Mouse (Mus musculus): ENCODE measurements at regions not wholly inside any gene's neighbourhood (a gene's known extent, or its start where the extent isn't known, plus 50 kb on each side); places are given as distances from the start of the nearest gene placed in this dataset.

GRCm38 (mm10) chr19:60029720-60030119 lies 86.3 kb upstream of the Rab11fip2 start:
- Histone ChIP-seq H3K27me3 (ENCODE audit: control insufficient read depth, insufficient read depth, insufficient read length) (no peaks in the 10 kb centered on the region), H3K79me2 (ENCODE audit: control insufficient read depth, insufficient read depth) (no peaks in the 10 kb centered on the region), H3ac (ENCODE audit: control insufficient read depth, insufficient read length, low read depth) (no peak overlapping the region), H3K36me3 (ENCODE audit: control insufficient read depth, insufficient read depth) (no peaks in the 10 kb centered on the region), H3K4me3 (ENCODE audit: insufficient read depth, poor library complexity, severe bottlenecking) (no peak overlapping the region), H3K79me3 (ENCODE audit: low read depth) (no peaks in the 10 kb centered on the region)
- TF ChIP-seq MYOD1 (IDR thresholded peaks at IDR 0.05; ENCODE audit: control insufficient read depth, insufficient read length, low read depth) = no peak
- no peak for TF ChIP-seq CEBPB (IDR thresholded peaks at IDR 0.05; ENCODE audit: low read depth)
- no peak for TF ChIP-seq CTCF (IDR thresholded peaks at IDR 0.05; ENCODE audit: control insufficient read depth, insufficient read depth, insufficient read length)
- TF ChIP-seq MAX (IDR thresholded peaks at IDR 0.05) = no peak
- no peak for TF ChIP-seq USF1 (IDR thresholded peaks at IDR 0.05; ENCODE audit: low read depth)
- TF ChIP-seq MYOG (IDR thresholded peaks at IDR 0.05; ENCODE audit: control insufficient read depth, extremely low read depth, insufficient read length) = no peak
- no peak for TF ChIP-seq FOSL1 (IDR thresholded peaks at IDR 0.05; ENCODE audit: insufficient read depth, low read length, poor library complexity, severe bottlenecking)

DNA sequence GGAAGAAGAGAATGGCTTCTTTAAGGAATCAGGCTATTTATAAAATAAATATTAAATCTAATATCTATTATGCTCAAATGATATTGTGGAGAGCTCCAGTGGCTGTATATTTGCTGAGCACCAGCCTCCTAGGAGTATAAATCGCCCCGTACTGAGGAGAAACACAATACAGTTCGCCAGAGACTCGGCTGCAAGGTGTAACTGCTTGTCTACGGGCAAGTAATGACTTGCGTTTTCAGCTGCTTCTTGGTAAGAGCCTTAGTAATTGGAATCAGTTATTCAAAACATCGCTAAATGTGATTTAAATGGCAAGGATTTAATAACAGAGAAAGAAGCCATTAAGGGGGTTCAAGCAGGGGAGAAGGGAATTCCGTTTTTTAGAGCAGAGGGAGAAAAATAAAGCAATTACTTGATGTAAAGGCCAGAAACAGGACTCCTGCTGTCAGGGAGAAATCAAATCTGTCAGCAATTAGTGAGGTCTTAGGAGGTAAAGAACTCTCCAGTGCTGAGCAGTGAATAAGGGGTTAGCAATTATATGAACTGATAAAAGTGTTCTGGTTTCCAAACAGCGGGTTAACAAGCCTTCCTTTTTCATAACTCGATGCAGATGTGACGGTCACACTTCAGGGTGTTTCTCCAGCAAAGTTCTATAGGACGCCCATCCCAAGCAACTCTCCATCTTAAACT lies 72.3 kb upstream of the Rab11fip2 start:
- Histone ChIP-seq H3K79me2 (ENCODE audit: control insufficient read depth, insufficient read depth) (no peaks in the 10 kb centered on the region), H3K79me3 (ENCODE audit: low read depth) (no peaks in the 10 kb centered on the region), H3ac (ENCODE audit: control insufficient read depth, insufficient read length, low read depth) (no peak overlapping the region), H3K36me3 (ENCODE audit: control insufficient read depth, insufficient read depth) (no peaks in the 10 kb centered on the region), H3K27me3 (ENCODE audit: control insufficient read depth, insufficient read depth, insufficient read length) (no peaks in the 10 kb centered on the region), H3K4me3 (ENCODE audit: insufficient read depth, poor library complexity, severe bottlenecking) (no peak overlapping the region)
- no peak for TF ChIP-seq MYOG (IDR thresholded peaks at IDR 0.05; ENCODE audit: control insufficient read depth, extremely low read depth, insufficient read length)
- TF ChIP-seq FOSL1 (IDR thresholded peaks at IDR 0.05; ENCODE audit: insufficient read depth, low read length, poor library complexity, severe bottlenecking) = no peak
- no peak for TF ChIP-seq USF1 (IDR thresholded peaks at IDR 0.05; ENCODE audit: low read depth)
- no peak for TF ChIP-seq CTCF (IDR thresholded peaks at IDR 0.05; ENCODE audit: control insufficient read depth, insufficient read depth, insufficient read length)
- no peak for TF ChIP-seq MAX (IDR thresholded peaks at IDR 0.05)
- no peak for TF ChIP-seq MYOD1 (IDR thresholded peaks at IDR 0.05; ENCODE audit: control insufficient read depth, insufficient read length, low read depth)
- TF ChIP-seq CEBPB (IDR thresholded peaks at IDR 0.05; ENCODE audit: low read depth) = no peak

GRCm38 (mm10) chr19:59995557-59995956 lies 52.1 kb upstream of the Rab11fip2 start:
- no peaks in the 10 kb centered on the region for H3K79me3 ChIP-seq (ENCODE audit: low read depth)
- TF ChIP-seq MYOG (IDR thresholded peaks at IDR 0.05; ENCODE audit: control insufficient read depth, extremely low read depth, insufficient read length) = no peak
- no peak for TF ChIP-seq CTCF (IDR thresholded peaks at IDR 0.05; ENCODE audit: control insufficient read depth, insufficient read depth, insufficient read length)
- TF ChIP-seq USF1 (IDR thresholded peaks at IDR 0.05; ENCODE audit: low read depth) = no peak
- TF ChIP-seq MAX (IDR thresholded peaks at IDR 0.05) = no peak
- TF ChIP-seq CEBPB (IDR thresholded peaks at IDR 0.05; ENCODE audit: low read depth) = no peak
- no peak for TF ChIP-seq FOSL1 (IDR thresholded peaks at IDR 0.05; ENCODE audit: insufficient read depth, low read length, poor library complexity, severe bottlenecking)
- no peak for TF ChIP-seq MYOD1 (IDR thresholded peaks at IDR 0.05; ENCODE audit: control insufficient read depth, insufficient read length, low read depth)
- H3K36me3 ChIP-seq (ENCODE audit: control insufficient read depth, insufficient read depth) = no peaks in the 10 kb centered on the region
- no peaks in the 10 kb centered on the region for H3K27me3 ChIP-seq (ENCODE audit: control insufficient read depth, insufficient read depth, insufficient read length)
- H3K79me2 ChIP-seq (ENCODE audit: control insufficient read depth, insufficient read depth) = no peaks in the 10 kb centered on the region
- H3K4me3 ChIP-seq (ENCODE audit: insufficient read depth, poor library complexity, severe bottlenecking) = no peak overlapping the region
- H3ac ChIP-seq (ENCODE audit: control insufficient read depth, insufficient read length, low read depth) = no peak overlapping the region
